Mouse (Mus musculus): ENCODE data around the gene Npas2. TPM values are rescaled to one million over a fixed set of nuclear protein-coding genes. Genes with fewer than 3 reads are reported as not detected.
A peak's percentile ranks its signal among the peaks of the same experiment; 100 is the strongest.

The Npas2 gene
- 16.1 and 77.6 TPM in 2 replicates for polyA plus RNA-seq (2012; rRNA removed)

GRCm38 (mm10) chr1:39192997-39193861 lies at the start of gene Npas2:
Gene Npas2, plus strand, starts transcription at chr1:39193731.
- Histone ChIP-seq H3K4me1 (ENCODE audit: control insufficient read depth, insufficient read depth, insufficient read length, low read length) (peaks cover 11% of the 10 kb centered on the region), H3K36me3 (ENCODE audit: control insufficient read depth, insufficient read depth, low read length) (no peaks in the 10 kb centered on the region), H3K27me3 (ENCODE audit: control insufficient read depth, insufficient read depth, low read length) (no peaks in the 10 kb centered on the region), H3K4me3 (ENCODE audit: low read depth, low read length) (peak within 1 kb of the TSS; percentile 73), H3K27ac (ENCODE audit: insufficient read depth, low read depth, low read length) (peak within 1 kb of the TSS; percentile 52)
- under 1% methylated on average over 49 of the region's 66 CpGs for WGBS
- TF ChIP-seq CTCF (IDR thresholded peaks at IDR 0.05; ENCODE audit: extremely low read depth, insufficient read length, insufficient replicate concordance, low read depth, low read length) (no peak), POLR2A (IDR thresholded peaks at IDR 0.05; ENCODE audit: low read depth, low read length) (no peak)

- no peaks in the 10 kb centered on the region for H3K36me3 ChIP-seq (ENCODE audit: control insufficient read depth, insufficient read depth, low read length)
- WGBS: 88% methylated on average over 4 of the region's 4 CpGs
- H3K4me1 ChIP-seq (ENCODE audit: control insufficient read depth, insufficient read depth, insufficient read length, low read length): no peaks in the 10 kb centered on the region
- no peak overlapping the region for H3K4me3 ChIP-seq (ENCODE audit: low read depth, low read length)
- H3K27me3 ChIP-seq (ENCODE audit: control insufficient read depth, insufficient read depth, low read length): no peaks in the 10 kb centered on the region
- H3K27ac ChIP-seq (ENCODE audit: insufficient read depth, low read depth, low read length): no peak overlapping the region
- no peak for TF ChIP-seq POLR2A (IDR thresholded peaks at IDR 0.05; ENCODE audit: low read depth, low read length)
- no peak for TF ChIP-seq CTCF (IDR thresholded peaks at IDR 0.05; ENCODE audit: extremely low read depth, insufficient read length, insufficient replicate concordance, low read depth, low read length)
These were observed 36.8 kb upstream of the Npas2 start for GRCm38 (mm10) chr1:39156778-39157177.

- 78% methylated on average over 4 of the region's 4 CpGs for WGBS
- H3K36me3 ChIP-seq (ENCODE audit: control insufficient read depth, insufficient read depth, low read length): no peaks in the 10 kb centered on the region
- TF ChIP-seq POLR2A (IDR thresholded peaks at IDR 0.05; ENCODE audit: low read depth, low read length) (no peak), CTCF (IDR thresholded peaks at IDR 0.05; ENCODE audit: extremely low read depth, insufficient read length, insufficient replicate concordance, low read depth, low read length) (no peak)
These were observed 33.4 kb upstream of the Npas2 start for GRCm38 (mm10) chr1:39160167-39160566.

GRCm38 (mm10) chr1:39163077-39163476 lies 30.5 kb upstream of the Npas2 start:
- no peak overlapping the region for H3K27ac ChIP-seq (ENCODE audit: insufficient read depth, low read depth, low read length)
- no peaks in the 10 kb centered on the region for H3K27me3 ChIP-seq (ENCODE audit: control insufficient read depth, insufficient read depth, low read length)
- TF ChIP-seq CTCF (IDR thresholded peaks at IDR 0.05; ENCODE audit: extremely low read depth, insufficient read length, insufficient replicate concordance, low read depth, low read length) (no peak), POLR2A (IDR thresholded peaks at IDR 0.05; ENCODE audit: low read depth, low read length) (no peak)
- WGBS: 77% methylated on average over 1 of the region's 1 CpGs
- H3K4me3 ChIP-seq (ENCODE audit: low read depth, low read length): no peak overlapping the region
- no peaks in the 10 kb centered on the region for H3K36me3 ChIP-seq (ENCODE audit: control insufficient read depth, insufficient read depth, low read length)
- H3K4me1 ChIP-seq (ENCODE audit: control insufficient read depth, insufficient read depth, insufficient read length, low read length): no peaks in the 10 kb centered on the region

More at GRCm38 (mm10) chr1:39160167-39160566, 33.4 kb upstream of the Npas2 start:
- Histone ChIP-seq H3K27ac (ENCODE audit: insufficient read depth, low read depth, low read length) (no peak overlapping the region), H3K27me3 (ENCODE audit: control insufficient read depth, insufficient read depth, low read length) (no peaks in the 10 kb centered on the region), H3K4me3 (ENCODE audit: low read depth, low read length) (no peak overlapping the region), H3K4me1 (ENCODE audit: control insufficient read depth, insufficient read depth, insufficient read length, low read length) (no peaks in the 10 kb centered on the region)

- H3K36me3 ChIP-seq (ENCODE audit: control insufficient read depth, insufficient read depth, low read length): no peaks in the 10 kb centered on the region
- WGBS: 69% methylated on average over 5 of the region's 5 CpGs
- no peak overlapping the region for H3K4me3 ChIP-seq (ENCODE audit: low read depth, low read length)
These were observed 16.8 kb upstream of the Npas2 start for GRCm38 (mm10) chr1:39176690-39177089.

GRCm38 (mm10) chr1:39177211-39177610 lies 16.3 kb upstream of the Npas2 start:
- TF ChIP-seq POLR2A (IDR thresholded peaks at IDR 0.05; ENCODE audit: low read depth, low read length) (no peak), CTCF (IDR thresholded peaks at IDR 0.05; ENCODE audit: extremely low read depth, insufficient read length, insufficient replicate concordance, low read depth, low read length) (no peak)
- WGBS: 91% methylated on average over 14 of the region's 14 CpGs
- no peaks in the 10 kb centered on the region for H3K4me1 ChIP-seq (ENCODE audit: control insufficient read depth, insufficient read depth, insufficient read length, low read length)
- no peaks in the 10 kb centered on the region for H3K27me3 ChIP-seq (ENCODE audit: control insufficient read depth, insufficient read depth, low read length)
- no peak overlapping the region for H3K4me3 ChIP-seq (ENCODE audit: low read depth, low read length)
- no peak overlapping the region for H3K27ac ChIP-seq (ENCODE audit: insufficient read depth, low read depth, low read length)
- no peaks in the 10 kb centered on the region for H3K36me3 ChIP-seq (ENCODE audit: control insufficient read depth, insufficient read depth, low read length)

More at GRCm38 (mm10) chr1:39176690-39177089, 16.8 kb upstream of the Npas2 start:
- H3K27me3 ChIP-seq (ENCODE audit: control insufficient read depth, insufficient read depth, low read length): no peaks in the 10 kb centered on the region
- H3K4me1 ChIP-seq (ENCODE audit: control insufficient read depth, insufficient read depth, insufficient read length, low read length): no peaks in the 10 kb centered on the region
- TF ChIP-seq POLR2A (IDR thresholded peaks at IDR 0.05; ENCODE audit: low read depth, low read length) (no peak), CTCF (IDR thresholded peaks at IDR 0.05; ENCODE audit: extremely low read depth, insufficient read length, insufficient replicate concordance, low read depth, low read length) (no peak)
- no peak overlapping the region for H3K27ac ChIP-seq (ENCODE audit: insufficient read depth, low read depth, low read length)

- H3K4me1 ChIP-seq (ENCODE audit: control insufficient read depth, insufficient read depth, insufficient read length, low read length): no peaks in the 10 kb centered on the region
- H3K27ac ChIP-seq (ENCODE audit: insufficient read depth, low read depth, low read length): no peak overlapping the region
- WGBS: 95% methylated on average over 11 of the region's 11 CpGs
- H3K27me3 ChIP-seq (ENCODE audit: control insufficient read depth, insufficient read depth, low read length): no peaks in the 10 kb centered on the region
- no peaks in the 10 kb centered on the region for H3K36me3 ChIP-seq (ENCODE audit: control insufficient read depth, insufficient read depth, low read length)
- H3K4me3 ChIP-seq (ENCODE audit: low read depth, low read length): no peak overlapping the region
- TF ChIP-seq POLR2A (IDR thresholded peaks at IDR 0.05; ENCODE audit: low read depth, low read length) (no peak), CTCF (IDR thresholded peaks at IDR 0.05; ENCODE audit: extremely low read depth, insufficient read length, insufficient replicate concordance, low read depth, low read length) (no peak)
These were observed 13.7 kb upstream of the Npas2 start for GRCm38 (mm10) chr1:39179806-39180205.
